Mouse (Mus musculus) cerebellum, adult 2 months (tissue): ENCODE data around the gene Vegfc.

Experiments
- CTCF ChIP-seq: fragments of 200-500 bp; IDR thresholded peaks from 2 replicates; pipeline ENCODE4 v1.5.1; 2011; ENCODE audit warnings: low read depth, mild to moderate bottlenecking, control low read depth, low read length, moderate library complexity, borderline replicate concordance; ENCODE audit not compliant: insufficient read depth
- POLR2A ChIP-seq: fragments of 200-500 bp; IDR thresholded peaks from 2 replicates; pipeline ENCODE4 v1.6.1; 2011; ENCODE audit warnings: low read length, control low read depth, borderline replicate concordance; ENCODE audit not compliant: insufficient read depth

- TF ChIP-seq POLR2A (no peak), CTCF (no peak)
These were observed 675 bp downstream of the Vegfc start for GRCm38 (mm10) chr8:54078121-54078440.
